Mouse (Mus musculus) G1E (cell line): ENCODE measurements at regions not wholly inside any gene's neighbourhood (a gene's known extent, or its start where the extent isn't known, plus 50 kb on each side); places are given as distances from the start of the nearest gene placed in this dataset.

Experiments
- CTCF ChIP-seq: IDR thresholded peaks from 2 replicates; pipeline ENCODE4 v1.5.1; 2012; ENCODE audit warnings: low read depth, low read length, inconsistent platforms, mixed read lengths
- GATA1 ChIP-seq: IDR thresholded peaks from 2 replicates; pipeline ENCODE4 v1.6.1; 2012; ENCODE audit warnings: borderline replicate concordance, low read length, inconsistent platforms, mixed read lengths
- GATA2 ChIP-seq: IDR thresholded peaks from 2 replicates; pipeline ENCODE4 v1.6.1; 2012; ENCODE audit warnings: low read depth, low read length, inconsistent platforms, borderline replicate concordance
- POLR2AphosphoS5 ChIP-seq: IDR thresholded peaks from 2 replicates; pipeline ENCODE4 v1.6.1; 2012; ENCODE audit warnings: low read depth, low read length, inconsistent platforms; ENCODE audit not compliant: insufficient replicate concordance
- TAL1 ChIP-seq: conservative IDR thresholded peaks from 2 replicates; pipeline ENCODE4 v1.6.1; 2012; ENCODE audit warnings: low read depth, low read length, inconsistent platforms, mixed read lengths

- TF ChIP-seq CTCF (no peak), GATA2 (no peak), GATA1 (no peak), TAL1 (no peak), POLR2AphosphoS5 (no peak)
Observed at GRCm38 (mm10) chr13:53688489-53688888, 215.6 kb upstream of the Msx2 start.
